Mouse (Mus musculus) urinary bladder, adult 18-20 months (tissue): ENCODE results near the gene Gpr35.

Experiments
- DNase-seq, 2 experiments: peaks; one replicate each; pipeline ENCODE4 v3.0.0; 2022; ENCODE audit warnings: low spot score in 2 of 2, mixed read lengths in 2 of 2

Gpr35 gene

GRCm38 (mm10) chr1:92981056-92981845 is 30.6 kb downstream of the Gpr35 start:
- DNase-seq, result no peak

GRCm38 (mm10) chr1:92982931-92983605 is 32.4 kb downstream of the Gpr35 start:
- DNase-seq, result no peak

GRCm38 (mm10) chr1:92984999-92985398 is 34.3 kb downstream of the Gpr35 start:
- DNase-seq, result no peak

- no peak for DNase-seq
Observed at GRCm38 (mm10) chr1:92988894-92989293, 38.2 kb downstream of the Gpr35 start.

- DNase-seq, result no peak
Observed at GRCm38 (mm10) chr1:92989891-92990290, 39.2 kb downstream of the Gpr35 start.

GRCm38 (mm10) chr1:92992214-92992855 is 41.7 kb downstream of the Gpr35 start:
- DNase-seq, result no peak

GRCm38 (mm10) chr1:92992880-92993279 is 42.2 kb downstream of the Gpr35 start:
- no peak for DNase-seq

GRCm38 (mm10) chr1:93006061-93006460 is 55.4 kb downstream of the Gpr35 start, which contains the start of gene Aqp12:
TSS of gene Aqp12 (plus strand) at chr1:93006334.
- no peak for DNase-seq

GRCm38 (mm10) chr1:93009196-93009595 is 58.5 kb downstream of the Gpr35 start:
- DNase-seq, result no peak

- DNase-seq, result peak in 1 of 2 experiments; percentile 2
Observed at GRCm38 (mm10) chr1:93010731-93011130, 60.1 kb downstream of the Gpr35 start.

GRCm38 (mm10) chr1:93012103-93012585 is 61.5 kb downstream of the Gpr35 start:
- DNase-seq, result no peak

GRCm38 (mm10) chr1:93013367-93013766 is 62.7 kb downstream of the Gpr35 start:
- DNase-seq, result no peak

- peak; percentile 43 to 61 for DNase-seq
Observed at GRCm38 (mm10) chr1:93014460-93014859, 63.8 kb downstream of the Gpr35 start.

- DNase-seq, result no peak
Observed at GRCm38 (mm10) chr1:93015136-93015535, 64.5 kb downstream of the Gpr35 start.

GRCm38 (mm10) chr1:93018716-93019115 is 68.1 kb downstream of the Gpr35 start:
- DNase-seq, result no peak

GRCm38 (mm10) chr1:93020602-93021001 is 69.9 kb downstream of the Gpr35 start:
- no peak for DNase-seq

GRCm38 (mm10) chr1:93026600-93026999 is 75.9 kb downstream of the Gpr35 start:
- DNase-seq, result no peak

GRCm38 (mm10) chr1:93029387-93029786 is 78.7 kb downstream of the Gpr35 start:
- no peak for DNase-seq

- no peak for DNase-seq
Observed at GRCm38 (mm10) chr1:93030060-93030459, 79.4 kb downstream of the Gpr35 start.

GRCm38 (mm10) chr1:93031199-93031598 is 80.5 kb downstream of the Gpr35 start:
- no peak for DNase-seq

- DNase-seq, result no peak
Observed at GRCm38 (mm10) chr1:93033989-93034388, 83.3 kb downstream of the Gpr35 start.

GRCm38 (mm10) chr1:93035981-93036380 is 85.3 kb downstream of the Gpr35 start:
- DNase-seq, result no peak
